Mouse (Mus musculus) duodenum, adult 2 months (tissue): ENCODE data around the gene Lamb1. TPM values are rescaled to one million over a fixed set of nuclear protein-coding genes. Genes with fewer than 3 reads are reported as not detected.

Source experiments
- polyA plus RNA-seq: library from polyadenylated mRNA; depleted of rRNA; stranded (reverse); fragments of >200 nt; gene quantifications from 2 replicates; pipeline ENCODE4 v1.2.3, GENCODE M21; 2012; ENCODE audit warnings: low replicate concordance; rRNA removed

Gene Lamb1
- polyA plus RNA-seq: 8.7 and 11.4 TPM in 2 replicates

GRCm38 (mm10) chr12:31265005-31265721 lies at the start of gene Lamb1:
Gene Lamb1, plus strand, starts transcription at chr12:31265234.

GRCm38 (mm10) chr12:31240470-31240869 lies 24.6 kb upstream of the Lamb1 start, which contains the start of gene Gm6993:
Gene Gm6993, plus strand, starts transcription at chr12:31240770.

GRCm38 (mm10) chr12:31350944-31351928 lies 86.2 kb downstream of the Lamb1 start, which contains the start of gene Dld:
Gene Dld, minus strand, starts transcription at chr12:31351453.

Other genes with a start within 250 kb of the Lamb1 start
- gene Fam110c, start 191.4 kb upstream of the Lamb1 start, polyA plus RNA-seq: 4.8 and 6.7 TPM in 2 replicates
- not detected in 2 replicates for gene Gm6993, start 24.5 kb upstream of the Lamb1 start, polyA plus RNA-seq
- gene Dld, start 86.2 kb downstream of the Lamb1 start, polyA plus RNA-seq: 3.1 and 3.5 TPM in 2 replicates
- gene Slc26a3, start 125.6 kb downstream of the Lamb1 start, polyA plus RNA-seq: 14.5 and 34.3 TPM in 2 replicates
- gene Cbll1, start 234.4 kb downstream of the Lamb1 start, polyA plus RNA-seq: 2.3 and 2.8 TPM in 2 replicates